Mouse (Mus musculus) spleen, adult 2 months (tissue): ENCODE data around the gene Rarres1. TPM values are rescaled to one million over a fixed set of nuclear protein-coding genes. Genes with fewer than 3 reads are reported as not detected.
A peak's percentile ranks its signal among the peaks of the same experiment; 100 is the strongest.

ENCODE experiments used
- DNase-seq, 2 experiments: peaks; one replicate each; pipeline versions ENCODE4 v3.0.0 to v3.0.0-alpha.2; 2012 to 2021; ENCODE audit warnings: low spot score in 2 of 2, low read depth in 1 of 2
- H3K27ac ChIP-seq: fragments of 200-500 bp; 2 replicates; pipeline ENCODE4 v1.5.1; 2012; ENCODE audit warnings: low read length, inconsistent platforms; ENCODE audit not compliant: insufficient read depth
- H3K27me3 ChIP-seq: fragments of 200-500 bp; 2 replicates; pipeline ENCODE4 v1.6.1; 2012; ENCODE audit warnings: mild to moderate bottlenecking, moderate library complexity, low read length, inconsistent platforms; ENCODE audit not compliant: control insufficient read depth, insufficient read depth
- H3K36me3 ChIP-seq: fragments of 200-500 bp; 2 replicates; pipeline ENCODE4 v1.6.1; 2012; ENCODE audit warnings: mild to moderate bottlenecking, low read length, inconsistent platforms; ENCODE audit not compliant: control insufficient read depth, insufficient read depth
- H3K4me1 ChIP-seq: fragments of 200-500 bp; 2 replicates; pipeline ENCODE4 v1.6.1; 2011; ENCODE audit warnings: inconsistent platforms; ENCODE audit not compliant: control insufficient read depth, insufficient read depth, insufficient read length
- H3K4me3 ChIP-seq: fragments of 200-500 bp; 2 replicates; pipeline ENCODE4 v1.5.1; 2011; ENCODE audit warnings: mild to moderate bottlenecking, inconsistent platforms; ENCODE audit not compliant: insufficient read depth, insufficient read length; ENCODE audit errors: extremely low read depth
- CTCF ChIP-seq: fragments of 200-500 bp; IDR thresholded peaks from 2 replicates; pipeline ENCODE4 v1.5.1; 2011; ENCODE audit warnings: mild to moderate bottlenecking, inconsistent platforms; ENCODE audit not compliant: insufficient read depth, insufficient read length, insufficient replicate concordance; ENCODE audit errors: extremely low read depth
- POLR2A ChIP-seq: fragments of 200-500 bp; IDR thresholded peaks from 2 replicates; pipeline ENCODE4 v1.6.1; 2011; ENCODE audit warnings: low read depth, low read length, inconsistent platforms
- WGBS: fragments of 180-500 bp; shearing (Covaris S2); methylation state at CpG from one replicate; pipeline ENCODE4 v1.1.7; 2018; 5-methylcytosine and 5-hydroxymethylcytosine counted together
- polyA plus RNA-seq: library from polyadenylated mRNA; depleted of rRNA; stranded (reverse); fragments of >200 nt; gene quantifications from 2 replicates; pipeline ENCODE4 v1.2.3, GENCODE M21; 2012

The Rarres1 gene
- polyA plus RNA-seq, 1 experiment, result 0.68 TPM

- Histone ChIP-seq H3K36me3 (no peaks in the 10 kb centered on the region), H3K4me3 (no peak overlapping the region), H3K27me3 (no peaks in the 10 kb centered on the region), H3K27ac (no peak overlapping the region), H3K4me1 (peaks cover 3% of the 10 kb centered on the region; the same call in 1 of the 2 replicates)
- DNase-seq, result peak in 1 of 2 experiments; percentile 21
- TF ChIP-seq POLR2A (no peak), CTCF (no peak)
- 70% methylated on average over 4 of the region's 4 CpGs for WGBS
Observed at GRCm38 (mm10) chr3:67553281-67553680, 38.0 kb upstream of the Rarres1 start.

GRCm38 (mm10) chr3:67551193-67551592, 35.9 kb upstream of the Rarres1 start:
- no peak for TF ChIP-seq POLR2A
- no peak for TF ChIP-seq CTCF
- no peak overlapping the region for H3K27ac ChIP-seq
- H3K27me3 ChIP-seq, result no peaks in the 10 kb centered on the region
- no peak overlapping the region for H3K4me3 ChIP-seq
- H3K4me1 ChIP-seq, result no peaks in the 10 kb centered on the region
- H3K36me3 ChIP-seq, result no peaks in the 10 kb centered on the region
- no peak for DNase-seq
- 86% methylated on average over 3 of the region's 3 CpGs for WGBS

GRCm38 (mm10) chr3:67543630-67544029, 28.3 kb upstream of the Rarres1 start:
- no peak for DNase-seq
- no peak for TF ChIP-seq CTCF
- no peak for TF ChIP-seq POLR2A
- Histone ChIP-seq H3K4me1 (no peaks in the 10 kb centered on the region), H3K36me3 (no peaks in the 10 kb centered on the region), H3K27ac (no peak overlapping the region), H3K4me3 (no peak overlapping the region), H3K27me3 (no peaks in the 10 kb centered on the region)
- 82% methylated on average over 8 of the region's 8 CpGs for whole genome bisulfite sequencing

- WGBS, result 49% methylated on average over 6 of the region's 6 CpGs
- no peaks in the 10 kb centered on the region for H3K36me3 ChIP-seq
- TF ChIP-seq POLR2A (no peak), CTCF (no peak)
- DNase-seq, result peak; percentile 32 to 73
- peaks cover 2% of the 10 kb centered on the region; the same call in 1 of the 2 replicates for H3K4me1 ChIP-seq
- H3K4me3 ChIP-seq, result no peak overlapping the region
- no peak overlapping the region for H3K27ac ChIP-seq
- H3K27me3 ChIP-seq, result no peaks in the 10 kb centered on the region
Observed at GRCm38 (mm10) chr3:67524768-67525167, 9.4 kb upstream of the Rarres1 start.

- Histone ChIP-seq H3K4me1 (peaks cover 2% of the 10 kb centered on the region; the same call in 1 of the 2 replicates), H3K36me3 (no peaks in the 10 kb centered on the region), H3K27me3 (no peaks in the 10 kb centered on the region), H3K4me3 (no peak overlapping the region), H3K27ac (no peak overlapping the region)
- 85% methylated on average over 8 of the region's 8 CpGs for WGBS
- no peak for DNase-seq
- TF ChIP-seq CTCF (no peak), POLR2A (no peak)
Observed at GRCm38 (mm10) chr3:67522709-67523108, 7.4 kb upstream of the Rarres1 start.

- no peak for TF ChIP-seq CTCF
- no peak for TF ChIP-seq POLR2A
- WGBS, result 85% methylated on average over 5 of the region's 5 CpGs
- Histone ChIP-seq H3K27ac (no peak overlapping the region), H3K36me3 (no peaks in the 10 kb centered on the region), H3K27me3 (peaks cover 2% of the 10 kb centered on the region; the same call in 1 of the 2 replicates), H3K4me1 (peaks cover 2% of the 10 kb centered on the region; the same call in 1 of the 2 replicates), H3K4me3 (no peak overlapping the region)
- DNase-seq, result no peak
Observed at GRCm38 (mm10) chr3:67520568-67521143, 5.3 kb upstream of the Rarres1 start.

GRCm38 (mm10) chr3:67514801-67515273, 486 bp downstream of the Rarres1 start:
- TF ChIP-seq POLR2A, result no peak
- TF ChIP-seq CTCF, result no peak
- Histone ChIP-seq H3K4me1 (peaks cover 8% of the 10 kb centered on the region), H3K27me3 (peaks cover 11% of the 10 kb centered on the region), H3K4me3 (peak overlapping the region; percentile 41), H3K36me3 (no peaks in the 10 kb centered on the region), H3K27ac (no peak overlapping the region)
- WGBS, result 5% methylated on average over 40 of the region's 40 CpGs
- peak in 1 of 2 experiments; percentile 19 for DNase-seq
